Mouse (Mus musculus) heart, adult 11 months (tissue): ENCODE results near the gene Zfand4.
"Not testable (repeated sequence)": the region's sequence is repeated elsewhere in the genome, so short reads cannot be mapped to it uniquely, and the experiment has no call there.

Experiments
- DNase-seq: peaks from one replicate; pipeline ENCODE4 v3.0.0; 2022

Gene Zfand4

DNA sequence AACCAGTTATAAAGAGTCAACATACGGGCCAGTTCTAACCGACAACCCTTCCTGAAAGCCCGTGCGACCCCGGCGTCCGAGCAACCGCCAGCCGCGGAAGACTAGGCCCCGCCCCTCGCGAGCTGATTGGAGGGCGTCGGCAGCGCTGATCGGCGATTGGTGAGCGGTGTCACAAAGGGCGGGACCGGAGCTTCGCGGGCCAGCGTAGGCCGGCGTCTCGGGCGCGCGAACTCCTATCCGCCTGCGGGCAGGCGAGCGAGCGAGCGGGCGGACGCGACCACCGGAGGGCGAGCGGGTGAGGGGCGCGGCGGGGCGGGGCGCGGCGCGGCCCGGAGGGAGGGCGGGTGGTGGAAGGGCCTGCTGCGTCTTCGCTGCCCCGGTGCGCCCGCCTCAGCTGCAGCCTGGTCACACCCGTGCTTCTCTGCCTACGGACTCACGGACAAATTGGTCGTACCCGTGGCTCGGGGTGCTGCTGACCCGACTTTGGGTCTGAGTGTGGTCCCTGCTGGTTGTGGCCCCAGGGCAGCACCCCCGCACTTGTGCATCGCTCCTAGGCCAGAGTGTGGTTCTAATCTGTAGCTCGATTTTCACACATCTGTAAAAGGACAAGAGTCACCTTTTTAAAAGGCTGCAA is at the start of gene Zfand4:
Gene Zfand4, plus strand, starts transcription at position 205 of the 634 bp plus-strand sequence.
- peak; percentile 99 for DNase-seq

DNA sequence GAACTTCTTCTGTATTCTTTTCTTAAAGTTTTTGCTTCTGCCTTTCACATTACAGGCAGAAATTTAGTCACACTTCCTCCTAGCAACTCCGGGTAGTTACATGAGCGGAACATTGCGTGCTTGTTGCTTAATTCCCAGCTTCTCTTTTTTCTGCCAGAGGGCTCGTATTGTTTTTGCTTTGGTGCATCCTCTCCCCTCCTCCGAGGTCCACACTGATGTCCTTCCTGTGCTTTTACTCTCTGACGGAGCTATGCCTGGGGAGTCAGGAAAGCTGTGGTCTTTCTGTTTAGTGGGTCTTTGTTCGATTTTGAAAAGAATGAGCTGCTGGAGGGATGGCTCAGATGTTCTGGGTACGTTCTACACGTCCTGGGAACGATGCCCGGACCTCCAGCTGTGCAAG is 36.3 kb upstream of the Zfand4 start:
- DNase-seq, result peak; percentile 97

DNA sequence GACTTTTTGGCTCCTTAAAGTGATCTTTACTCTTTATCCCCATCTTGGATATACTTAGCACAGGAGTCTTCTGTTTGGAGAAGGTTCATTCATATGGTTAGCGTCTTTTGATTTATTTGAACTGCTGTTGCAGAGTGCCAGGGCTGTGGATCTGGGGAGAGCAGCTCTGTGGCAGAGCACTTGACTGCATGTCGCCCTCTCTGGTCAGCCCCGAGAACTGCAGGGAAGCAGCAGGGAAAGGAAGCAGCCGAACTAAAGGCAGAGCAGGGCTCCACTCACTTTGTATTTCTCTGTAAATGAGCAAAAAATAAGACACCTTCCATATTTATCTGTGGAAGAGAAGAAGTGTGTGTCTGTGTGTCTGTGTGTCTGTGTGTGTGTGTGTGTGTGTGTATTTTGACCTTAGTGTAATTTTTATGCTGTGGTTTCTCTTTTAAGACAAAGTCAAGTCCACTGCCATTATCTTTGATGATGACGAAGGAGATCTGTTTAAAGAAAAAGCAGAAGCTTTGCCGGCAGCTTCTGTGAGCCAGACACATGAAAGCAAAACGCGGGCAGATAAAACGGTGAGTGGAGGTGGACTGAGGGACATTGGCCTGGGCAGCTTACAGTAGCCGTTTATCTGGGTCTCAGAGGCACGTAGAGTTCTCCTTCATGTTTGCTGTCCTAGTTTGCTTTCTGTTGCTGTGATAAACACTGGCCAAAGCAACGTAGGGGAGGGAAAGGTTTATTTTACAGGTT is 35.1 kb upstream of the Zfand4 start:
- DNase-seq, result peak; percentile 95

GRCm38 (mm10) chr6:116234821-116235220 is 29.2 kb upstream of the Zfand4 start:
- DNase-seq, result not testable (repeated sequence)

GRCm38 (mm10) chr6:116235336-116235735 is 28.7 kb upstream of the Zfand4 start:
- DNase-seq, result peak; percentile 94

DNA sequence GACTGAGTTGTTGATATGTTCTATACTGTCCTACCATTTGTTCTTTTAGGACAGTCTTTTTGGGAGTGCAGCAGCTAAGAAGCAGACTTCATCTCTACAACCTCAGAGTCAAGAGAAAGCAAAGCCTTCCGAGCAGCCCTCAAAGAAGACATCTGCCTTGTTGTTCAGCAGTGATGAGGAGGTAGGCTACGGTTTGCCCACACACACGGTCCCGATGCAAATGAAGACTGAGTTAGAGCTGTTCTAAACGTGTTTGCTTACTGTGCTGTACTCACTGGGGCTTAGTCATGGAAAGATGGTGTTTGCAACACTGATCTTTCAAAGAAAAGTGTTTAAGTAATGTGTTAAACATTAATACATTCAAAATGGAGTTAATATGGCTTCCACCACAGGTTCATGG is 25.9 kb upstream of the Zfand4 start:
- DNase-seq, result no peak

DNA sequence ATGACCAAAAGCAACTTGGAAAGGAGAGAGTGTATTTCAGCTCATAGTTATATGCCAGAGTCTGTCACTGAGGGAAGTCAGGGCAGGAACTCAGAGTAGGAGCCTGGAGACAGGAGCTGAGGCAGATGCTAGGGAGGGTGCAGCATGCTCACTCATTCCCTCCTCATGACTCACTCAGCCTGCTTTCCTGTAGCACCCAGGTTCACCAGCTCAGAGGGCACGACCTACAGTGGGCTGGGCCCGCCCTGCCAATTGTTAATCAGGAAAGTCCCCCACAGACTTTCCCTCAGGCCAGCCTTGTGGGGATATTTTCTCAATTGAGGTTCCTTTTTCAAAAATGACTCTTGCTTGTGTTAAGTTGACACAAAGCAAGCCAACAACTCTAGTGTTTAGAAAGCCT is 23.7 kb upstream of the Zfand4 start:
- DNase-seq, result peak; percentile 72

- DNase-seq, result no peak
Measured at GRCm38 (mm10) chr6:116259649-116260048, 4.4 kb upstream of the Zfand4 start.

DNA sequence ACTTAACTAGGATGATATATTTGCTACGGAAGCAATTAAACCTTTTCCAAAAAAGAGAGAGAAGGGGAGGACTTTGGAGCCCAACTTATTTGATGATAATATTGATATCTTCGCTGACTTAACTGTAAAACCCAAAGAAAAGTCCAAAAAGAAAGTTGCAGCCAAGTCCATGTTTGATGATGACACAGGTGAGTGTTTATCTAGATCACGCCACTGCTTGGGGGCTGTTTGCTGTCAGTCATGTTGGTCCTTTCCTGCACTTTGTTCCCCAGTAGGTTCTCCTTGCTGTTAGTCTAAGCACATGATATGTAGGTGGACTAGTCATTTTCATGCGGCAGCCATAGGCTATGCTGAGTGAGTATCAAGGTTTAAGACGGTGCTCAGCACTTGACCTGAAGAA is 3.5 kb upstream of the Zfand4 start:
- DNase-seq, result peak; percentile 27

DNA sequence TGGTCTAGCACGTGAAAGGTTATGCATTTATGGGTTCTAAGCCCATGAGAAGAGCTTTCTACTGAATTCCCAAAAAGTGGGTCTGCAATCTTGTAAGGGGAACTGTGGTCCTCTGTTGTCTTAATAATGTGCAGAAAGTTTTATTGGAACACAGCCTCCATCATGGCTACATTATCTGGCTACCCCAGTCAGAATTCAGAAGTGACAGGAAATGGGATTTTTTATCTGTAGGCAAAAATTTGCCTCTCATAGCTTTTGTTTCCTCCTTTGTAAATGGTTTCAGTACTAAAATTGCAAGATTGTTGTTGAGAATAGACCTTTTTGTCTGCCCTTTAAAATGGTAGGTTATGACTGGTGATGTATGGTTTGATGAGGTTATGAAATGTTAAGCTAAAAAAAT is 1.2 kb upstream of the Zfand4 start:
- no peak for DNase-seq

DNA sequence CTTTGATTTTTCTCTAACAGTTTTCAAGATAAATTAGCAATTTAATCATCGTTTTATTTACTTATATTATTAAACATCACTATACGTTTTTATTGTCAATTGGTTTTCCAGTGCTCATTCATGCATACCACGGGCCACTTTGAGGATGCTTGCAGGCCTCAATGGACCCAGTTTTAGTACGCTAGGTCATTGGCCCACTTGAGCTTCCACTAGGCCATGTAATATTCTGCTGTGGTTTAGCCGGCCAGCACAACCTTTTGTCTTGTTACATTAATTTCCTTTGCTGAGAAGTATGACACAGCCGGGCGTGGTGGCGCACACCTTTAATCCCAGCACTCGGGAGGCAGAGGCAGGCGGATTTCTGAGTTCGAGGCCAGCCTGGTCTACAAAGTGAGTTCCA is 814 bp downstream of the Zfand4 start:
- DNase-seq, result peak; percentile 74

- DNase-seq, result peak; percentile 4
Measured at GRCm38 (mm10) chr6:116265603-116266002, 1.6 kb downstream of the Zfand4 start.

DNA sequence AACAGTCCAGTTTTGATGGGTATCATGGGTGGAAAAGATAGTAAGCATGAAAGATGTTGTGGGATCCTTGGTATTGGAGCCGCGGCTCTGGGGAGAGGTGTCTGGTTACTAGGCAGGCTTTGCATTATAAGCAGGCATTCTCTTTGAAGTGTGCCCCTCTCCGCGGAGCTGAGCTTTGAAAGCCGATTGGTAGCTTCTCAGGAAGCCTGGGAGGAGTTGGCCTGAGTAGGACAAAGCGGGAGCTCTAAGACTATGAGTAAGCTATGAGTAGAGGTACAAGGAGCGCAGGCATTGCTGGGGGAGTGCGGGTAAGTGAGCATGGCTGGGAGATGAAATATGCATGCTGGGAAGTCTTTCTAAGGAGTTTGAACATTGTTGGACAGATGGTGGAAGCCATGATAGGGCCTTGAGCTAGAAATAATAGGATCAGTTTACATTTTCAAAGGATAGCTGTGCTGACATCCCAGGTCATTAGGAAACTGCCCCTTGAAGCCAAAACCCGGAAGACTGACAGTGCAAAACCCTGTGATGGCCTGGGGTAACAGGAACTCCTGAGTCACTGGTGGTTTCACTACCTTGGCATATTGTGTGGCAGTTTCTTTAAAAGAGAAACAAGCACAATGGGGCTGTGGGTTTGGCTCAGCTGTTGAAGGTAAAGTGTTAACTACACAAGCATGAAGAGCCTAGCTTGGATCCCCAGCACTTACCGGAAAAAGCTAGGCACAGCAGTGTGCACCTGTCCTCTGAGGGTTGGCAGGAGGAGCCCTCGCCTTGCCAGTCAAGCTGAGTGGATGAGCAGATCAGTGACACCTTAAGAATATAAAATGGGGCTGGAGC is 2.5 kb downstream of the Zfand4 start:
- peak; percentile 68 for DNase-seq

- no peak for DNase-seq
Measured at GRCm38 (mm10) chr6:116267110-116267423, 3.0 kb downstream of the Zfand4 start.

- DNase-seq, result peak; percentile 55
Measured at GRCm38 (mm10) chr6:116275695-116276094, 11.7 kb downstream of the Zfand4 start.

GRCm38 (mm10) chr6:116278679-116279317 is 14.8 kb downstream of the Zfand4 start:
- peak; percentile 66 for DNase-seq

- peak; percentile 51 for DNase-seq
Measured at GRCm38 (mm10) chr6:116281014-116281413, 17.0 kb downstream of the Zfand4 start.

- DNase-seq, result peak; percentile 51
Measured at GRCm38 (mm10) chr6:116282546-116282945, 18.5 kb downstream of the Zfand4 start.

DNA sequence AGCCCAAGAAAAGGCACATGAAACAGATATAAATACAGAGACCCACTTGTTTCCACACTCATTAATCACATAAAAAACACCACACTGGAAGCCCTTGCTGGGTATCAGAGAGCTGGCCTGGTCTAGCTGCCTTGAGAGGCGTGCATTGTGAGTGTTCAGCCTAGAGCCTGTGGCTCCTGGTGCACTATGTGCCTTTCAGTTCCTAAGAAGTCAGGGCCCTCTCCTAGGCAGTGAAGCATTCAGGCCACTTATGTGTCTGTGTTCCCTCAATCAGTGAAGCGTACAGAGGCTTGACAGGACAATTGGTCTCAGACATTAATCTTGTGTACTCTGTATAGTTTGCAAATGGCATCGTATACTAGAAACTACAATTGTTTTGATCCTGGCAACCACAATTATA is 19.3 kb downstream of the Zfand4 start:
- no peak for DNase-seq

- DNase-seq, result no peak
Measured at GRCm38 (mm10) chr6:116286321-116286720, 22.3 kb downstream of the Zfand4 start.

DNA sequence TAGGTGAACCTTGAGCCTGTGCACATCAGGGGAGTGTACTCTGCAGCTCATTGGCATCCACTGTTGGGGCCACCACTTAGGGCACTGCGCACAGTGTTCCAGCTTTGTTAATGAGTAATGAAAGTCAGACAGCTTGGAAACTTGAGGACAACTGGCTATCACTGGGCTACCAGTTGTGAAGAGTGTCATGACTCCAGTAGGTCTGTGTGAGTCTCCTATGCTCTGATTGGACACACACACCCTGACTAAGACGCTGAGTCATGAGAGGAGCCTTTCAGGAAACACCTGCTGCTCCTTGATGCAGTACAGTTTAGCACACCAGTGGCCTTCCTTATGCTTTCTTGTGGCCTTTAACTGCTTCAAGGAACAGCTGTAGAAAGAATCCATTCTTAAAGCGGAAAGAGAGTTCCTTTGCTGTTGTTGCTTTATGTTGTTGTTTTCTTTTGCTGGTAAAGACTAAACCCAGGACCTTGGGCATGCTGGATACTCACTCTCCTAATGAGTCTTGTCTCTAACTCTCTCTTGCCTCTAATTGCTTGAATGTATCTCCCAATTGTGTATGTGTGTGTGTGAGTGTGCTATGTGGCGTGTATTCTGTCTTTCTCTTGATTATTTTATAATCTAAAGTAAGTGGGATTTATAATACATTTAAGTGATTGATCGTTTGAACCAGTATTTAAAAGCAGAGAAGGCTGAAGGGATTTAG is 23.0 kb downstream of the Zfand4 start:
- DNase-seq, result peak; percentile 78

DNA sequence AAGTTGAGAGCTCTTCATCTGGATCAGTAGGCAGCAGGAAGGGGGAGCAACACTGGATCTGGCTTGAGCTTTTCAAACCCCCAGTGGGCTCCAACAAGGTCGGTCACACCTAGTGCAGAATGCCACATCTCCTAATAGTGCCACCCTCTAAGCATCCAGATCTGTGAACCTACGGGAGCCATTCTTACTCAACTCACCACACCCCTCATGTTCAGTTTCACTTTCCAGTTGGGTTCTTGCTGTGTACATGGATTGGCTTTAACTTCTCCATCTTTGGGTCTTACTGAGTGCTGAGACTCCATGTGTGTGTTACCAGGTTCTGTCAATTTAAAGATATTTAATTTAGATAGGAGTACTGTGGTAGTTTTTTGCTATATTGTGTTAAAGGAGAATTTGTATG is 47.4 kb downstream of the Zfand4 start:
- no peak for DNase-seq

DNA sequence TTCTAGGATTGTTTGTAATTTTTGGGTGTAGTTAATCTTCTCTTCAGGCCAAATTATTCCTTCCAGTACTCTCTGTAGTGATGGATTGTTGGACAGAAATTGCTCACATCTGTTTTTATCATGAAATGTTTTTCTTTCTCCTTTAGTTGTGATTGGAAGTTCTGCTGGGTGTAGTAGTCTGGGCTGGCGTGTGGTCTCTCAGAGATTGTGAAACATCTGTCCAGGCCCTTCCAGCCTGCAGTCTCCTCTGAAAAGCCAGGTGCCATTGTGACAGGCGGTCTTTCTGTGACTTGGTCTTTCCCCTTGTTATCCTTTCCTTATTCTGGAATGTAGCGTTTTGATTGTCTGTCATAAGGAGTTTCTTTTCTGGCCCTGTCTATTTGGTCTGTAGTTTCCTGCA is 55.2 kb downstream of the Zfand4 start:
- peak; percentile 93 for DNase-seq
